Mouse (Mus musculus): ENCODE results near the gene Unc5b.
A peak's percentile ranks its signal among the peaks of the same experiment; 100 is the strongest.
"Not testable (repeated sequence)": the region's sequence is repeated elsewhere in the genome, so short reads cannot be mapped to it uniquely, and the experiment has no call there.

Unc5b gene

GRCm38 (mm10) chr10:60752040-60753020 is 79.1 kb downstream of the Unc5b start, which contains the start of gene Slc29a3:
Gene Slc29a3, minus strand, starts transcription at chr10:60752794.
- peak; percentile 96 to 99 for DNase-seq

DNA sequence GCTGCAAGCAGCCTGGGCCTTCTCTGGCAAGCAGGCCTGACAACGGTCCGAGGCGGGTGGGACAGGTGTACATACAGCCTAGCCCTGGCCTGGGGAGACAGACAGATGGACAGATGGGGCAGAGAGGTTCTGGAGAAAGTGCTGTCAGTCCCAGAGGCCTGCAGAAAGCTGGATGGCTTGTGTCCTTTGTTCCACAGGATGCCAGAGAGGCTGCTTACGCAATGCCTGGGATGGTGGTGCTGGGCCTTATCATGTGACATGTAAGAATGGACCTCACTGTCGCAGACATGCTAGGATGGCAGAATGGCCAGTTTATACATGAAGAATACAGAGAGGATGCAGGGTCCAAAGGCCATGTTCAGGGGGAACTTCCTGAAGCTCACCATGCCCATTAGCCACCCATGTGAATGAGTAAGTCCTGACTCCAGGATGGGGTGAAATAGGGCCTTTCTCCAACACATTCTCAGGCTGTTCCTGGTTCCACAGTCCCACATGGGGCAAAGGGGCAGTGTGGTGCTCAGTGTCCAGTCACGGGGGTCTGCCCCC is 83.6 kb downstream of the Unc5b start:
- no peak for DNase-seq

- DNase-seq = peak in 1 of 2 experiments; percentile 33
Measured at GRCm38 (mm10) chr10:60746512-60746911, 84.9 kb downstream of the Unc5b start.

- no peak for DNase-seq
Measured at GRCm38 (mm10) chr10:60744543-60745290, 86.7 kb downstream of the Unc5b start.

GRCm38 (mm10) chr10:60743681-60744080 is 87.7 kb downstream of the Unc5b start:
- DNase-seq = no peak

DNA sequence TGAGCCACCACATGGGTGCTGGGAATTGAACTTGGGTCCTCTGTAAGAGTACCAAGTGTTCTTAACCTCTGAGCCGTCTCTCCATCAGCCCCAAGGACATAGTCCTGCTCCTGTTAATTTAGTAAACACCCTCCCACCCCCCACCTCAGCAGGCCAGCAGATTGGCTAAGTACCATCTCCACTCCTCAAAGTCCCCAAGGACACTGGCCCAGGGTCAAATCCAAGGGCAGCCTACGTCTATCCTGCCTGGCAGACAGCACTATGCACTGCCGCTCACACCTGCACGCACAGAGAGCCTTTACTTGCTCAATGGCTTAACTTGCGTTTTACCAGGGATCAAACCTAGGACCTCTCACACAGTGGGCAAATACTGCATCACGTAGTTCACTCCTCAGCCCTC is 88.4 kb downstream of the Unc5b start:
- DNase-seq = no peak

- DNase-seq = not testable (repeated sequence)
Measured at GRCm38 (mm10) chr10:60742296-60742695, 89.1 kb downstream of the Unc5b start.

DNA sequence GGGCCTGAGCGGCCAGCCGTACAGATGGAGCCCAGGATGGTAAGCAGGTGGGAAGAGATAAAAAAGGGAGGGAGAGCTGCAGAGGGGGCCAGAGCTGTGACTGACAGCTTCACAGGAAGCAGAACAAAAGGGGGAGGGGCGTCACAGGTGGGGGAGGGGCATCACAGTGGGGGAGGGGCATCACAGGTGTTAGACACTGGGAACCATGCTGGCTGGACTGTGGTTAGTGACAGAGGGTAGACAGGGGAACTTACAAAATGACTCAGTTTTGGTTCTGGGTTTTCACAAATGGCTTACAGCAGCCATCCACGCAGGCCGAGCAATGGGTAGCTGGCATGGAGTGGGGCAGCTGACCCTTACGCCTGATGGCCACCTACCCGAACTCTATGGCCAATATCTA is 89.9 kb downstream of the Unc5b start:
- DNase-seq = no peak

- DNase-seq = no peak
Measured at GRCm38 (mm10) chr10:60739619-60740363, 91.6 kb downstream of the Unc5b start.

DNA sequence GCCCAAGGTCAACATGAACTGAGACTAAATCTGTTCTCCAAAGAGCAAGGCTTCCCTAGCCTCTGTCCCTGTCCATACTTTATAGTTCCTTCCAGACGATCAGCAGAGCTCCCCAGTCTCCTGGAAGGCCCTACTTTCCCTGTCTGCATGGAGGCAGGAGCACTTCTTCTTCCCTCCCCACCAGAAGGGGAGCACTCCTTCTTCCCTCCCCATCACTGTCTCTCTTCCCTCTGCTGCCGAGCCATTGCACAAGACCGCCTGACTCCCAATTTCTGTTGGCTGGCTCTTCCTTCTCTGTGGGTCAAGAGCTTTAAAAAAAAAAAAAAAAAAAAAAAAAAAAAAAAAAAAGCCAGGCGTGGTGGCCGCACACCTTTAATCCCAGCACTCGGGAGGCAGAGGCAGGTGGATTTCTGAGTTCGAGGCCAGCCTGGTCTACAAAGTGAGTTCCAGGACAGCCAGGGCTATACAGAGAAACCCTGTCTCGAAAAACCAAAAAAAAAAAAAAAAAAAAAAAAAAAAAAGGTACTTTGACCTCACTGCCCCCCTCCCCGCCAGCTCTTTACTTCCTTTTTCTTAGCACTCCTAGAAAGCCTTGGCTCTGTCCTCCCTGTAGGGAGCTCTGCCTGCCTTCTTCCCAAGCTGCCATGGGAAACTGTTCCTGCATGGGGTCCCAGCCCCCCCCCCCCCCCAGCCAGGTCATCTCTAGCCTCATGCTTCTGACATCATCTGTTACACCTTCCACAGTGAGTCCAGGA is 93.3 kb downstream of the Unc5b start:
- no peak for DNase-seq

GRCm38 (mm10) chr10:60737169-60737728 is 94.1 kb downstream of the Unc5b start:
- DNase-seq = no peak

GRCm38 (mm10) chr10:60735737-60736136 is 95.6 kb downstream of the Unc5b start:
- DNase-seq = no peak

GRCm38 (mm10) chr10:60733471-60733870 is 97.9 kb downstream of the Unc5b start:
- DNase-seq = no peak

- DNase-seq = no peak
Measured at GRCm38 (mm10) chr10:60732397-60732861, 99.0 kb downstream of the Unc5b start.

GRCm38 (mm10) chr10:60731742-60732141 is 99.6 kb downstream of the Unc5b start:
- no peak for DNase-seq

- no peak for DNase-seq
Measured at GRCm38 (mm10) chr10:60727301-60727700, 104.1 kb downstream of the Unc5b start.

- DNase-seq = no peak
Measured at GRCm38 (mm10) chr10:60726896-60727295, 104.5 kb downstream of the Unc5b start.

- DNase-seq = no peak
Measured at GRCm38 (mm10) chr10:60724496-60724895, 106.9 kb downstream of the Unc5b start.

- DNase-seq = peak in 1 of 2 experiments; percentile 29
Measured at GRCm38 (mm10) chr10:60723345-60723744, 108.0 kb downstream of the Unc5b start.

DNA sequence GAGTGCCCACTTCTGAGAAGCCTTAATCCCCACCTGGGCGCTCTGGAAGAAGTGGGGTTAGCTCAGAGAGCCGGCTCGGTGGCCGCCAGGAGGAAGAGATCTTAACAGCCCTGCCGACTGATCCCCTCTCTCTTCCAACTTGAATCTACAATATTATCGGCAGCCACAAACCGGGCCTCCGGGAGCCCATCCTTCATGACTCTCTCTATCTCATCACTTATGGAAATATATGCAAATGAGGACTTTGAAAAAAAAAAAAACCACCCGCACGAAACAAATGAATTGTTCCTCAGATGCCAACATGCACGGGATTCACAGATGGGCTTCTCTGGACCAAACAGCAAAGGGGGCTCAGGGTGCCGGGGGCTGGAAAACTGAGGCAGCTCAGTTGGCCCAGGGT is 109.7 kb downstream of the Unc5b start:
- no peak for DNase-seq

- DNase-seq = no peak
Measured at GRCm38 (mm10) chr10:60720461-60720860, 110.9 kb downstream of the Unc5b start.

Data from spleen, adult 18-20 months (tissue).